Mouse (Mus musculus): ENCODE measurements around the gene Pzp. TPM values are rescaled to one million over a fixed set of nuclear protein-coding genes. Genes with fewer than 3 reads are reported as not detected.

Gene Pzp
- total RNA-seq, 2 experiments from 2014 or later, result not detected

DNA sequence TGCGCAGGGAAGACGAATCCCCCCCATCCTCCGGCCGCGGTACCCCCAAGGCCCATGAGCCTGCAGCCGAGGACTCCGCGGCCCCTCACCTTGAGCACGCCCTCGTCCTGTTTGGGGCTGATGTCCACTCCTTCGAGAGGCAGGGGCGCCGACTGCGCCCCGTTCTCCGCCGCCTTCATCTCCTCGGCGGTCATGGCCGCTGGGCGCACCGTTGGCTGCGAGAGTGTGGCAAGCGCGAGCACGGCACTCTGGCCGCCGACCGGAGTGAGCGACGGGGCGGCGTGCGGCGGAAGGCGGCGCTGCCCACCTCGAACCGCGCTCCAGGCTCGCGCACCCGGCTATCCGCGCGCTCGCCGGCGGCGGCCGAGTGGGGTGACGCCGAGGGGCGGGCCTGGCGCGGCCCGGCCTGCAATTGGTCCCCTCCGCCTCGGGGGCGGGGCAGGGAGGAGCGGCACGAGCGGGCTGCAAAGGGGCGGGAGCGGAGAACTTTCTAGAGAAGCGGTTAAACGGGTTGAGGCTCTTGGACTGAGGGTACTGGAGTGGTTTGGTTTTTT, 88.1 kb downstream of the Pzp start, which contains the start of gene Fkbp4:
Gene Fkbp4, minus strand, starts transcription at position 361 of the 554 bp plus-strand sequence.
- peak; percentile 94 for DNase-seq
- intact Hi-C loops (cut with DNase I; ENCODE audit: low total_unique reads), result no loop called here

GRCm38 (mm10) chr6:128437731-128438316, 88.7 kb downstream of the Pzp start:
- DNase-seq, result peak; percentile 65
- intact Hi-C loops (cut with DNase I; ENCODE audit: low total_unique reads), result no loop called here

GRCm38 (mm10) chr6:128437288-128437687, 89.2 kb downstream of the Pzp start:
- intact Hi-C loops (cut with DNase I; ENCODE audit: low total_unique reads), result no loop called here
- no peak for DNase-seq

- no peak for DNase-seq
- intact Hi-C loops (cut with DNase I; ENCODE audit: low total_unique reads), result no loop called here
Measured at GRCm38 (mm10) chr6:128436356-128437005, 90.0 kb downstream of the Pzp start.

GRCm38 (mm10) chr6:128435474-128435873, 91.0 kb downstream of the Pzp start:
- intact Hi-C loops (cut with DNase I; ENCODE audit: low total_unique reads), result no loop called here

More at GRCm38 (mm10) chr6:128435474-128435873, 91.0 kb downstream of the Pzp start:
- peak; percentile 55 for DNase-seq

Other genes starting within 250 kb of the Pzp start
- gene Tead4, start 225.9 kb downstream of the Pzp start, total RNA-seq (2021), result 10 to 100 TPM; 10.9 to 11.0 TPM
- gene Tulp3, start 170.9 kb downstream of the Pzp start, total RNA-seq (2021), result 10 to 100 TPM in 1 of 2 experiments, 1 to 10 TPM in 1; 6.6 to 10.2 TPM
- gene Rhno1, start 163.8 kb downstream of the Pzp start, total RNA-seq (2021), result 1 to 10 TPM; 9.0 to 9.7 TPM
- 1 to 10 TPM; 4.1 to 4.4 TPM for gene Foxm1, start 163.8 kb downstream of the Pzp start, total RNA-seq (2021)
- gene Tex52, start 151.3 kb downstream of the Pzp start, total RNA-seq (2021), result not detected
- gene Gm44596, start 151.2 kb downstream of the Pzp start, total RNA-seq (2021), result not detected
- 1 to 10 TPM; 3.0 to 3.4 TPM for gene Nrip2, start 127.4 kb downstream of the Pzp start, total RNA-seq (2021)
- 10 to 100 TPM; 18.1 to 19.9 TPM for gene Itfg2, start 101.8 kb downstream of the Pzp start, total RNA-seq (2021)
- gene Fkbp4, start 88.0 kb downstream of the Pzp start, total RNA-seq (2021), result 10 to 100 TPM; 80.7 to 92.8 TPM
- gene A2ml1, start 54.9 kb upstream of the Pzp start, total RNA-seq (2021), result not detected
- gene Klrb1a, start 96.8 kb upstream of the Pzp start, total RNA-seq (2021), result not detected
- not detected for gene Clec2h, start 135.7 kb upstream of the Pzp start, total RNA-seq (2021)
- gene Klrb1, start 196.3 kb upstream of the Pzp start, total RNA-seq (2021), result not detected

Measured in gastrocnemius, postnatal 14 days (tissue).